Mouse (Mus musculus) forebrain, postnatal 0 days (tissue): ENCODE results near the gene Cntn5. TPM values are rescaled to one million over a fixed set of nuclear protein-coding genes. Genes with fewer than 3 reads are reported as not detected.

Experiments
- ATAC-seq: fragments of 200-750 bp; cut with Nextera tagmentation; 2 replicates; pipeline ENCODE4 v1.8.0; 2017; ENCODE audit warnings: mild to moderate bottlenecking, moderate library complexity
- DNase-seq: peaks from one replicate; pipeline ENCODE4 v3.0.0-alpha.2; 2015
- H3K27ac ChIP-seq: fragments of 300-500 bp; sonication (generic); 2 replicates; pipeline ENCODE4 v1.5.1; 2014; ENCODE audit warnings: low read depth, mild to moderate bottlenecking, antibody characterized with exemption, low read length, moderate library complexity, mixed read lengths
- H3K27me3 ChIP-seq: fragments of 300-500 bp; sonication (generic); 2 replicates; pipeline ENCODE4 v1.6.1; 2014; ENCODE audit warnings: mild to moderate bottlenecking, low read length, mixed read lengths; ENCODE audit not compliant: insufficient read depth
- H3K36me3 ChIP-seq: fragments of 300-500 bp; sonication (generic); 2 replicates; pipeline ENCODE4 v1.6.1; 2014; ENCODE audit warnings: mild to moderate bottlenecking, moderate library complexity; ENCODE audit not compliant: insufficient read depth
- H3K4me1 ChIP-seq: fragments of 300-500 bp; sonication (generic); 2 replicates; pipeline ENCODE4 v1.6.1; 2014; ENCODE audit warnings: antibody characterized with exemption; ENCODE audit not compliant: insufficient read depth
- H3K4me2 ChIP-seq: fragments of 300-500 bp; sonication (generic); 2 replicates; pipeline ENCODE4 v1.6.1; 2014; ENCODE audit warnings: low read depth, mild to moderate bottlenecking, moderate library complexity
- H3K4me3 ChIP-seq: fragments of 300-500 bp; sonication (generic); 2 replicates; pipeline ENCODE4 v1.5.1; 2014; ENCODE audit warnings: low read depth, low read length, mixed read lengths
- H3K9ac ChIP-seq: fragments of 300-500 bp; sonication (generic); 2 replicates; pipeline ENCODE4 v1.6.1; 2014; ENCODE audit warnings: mild to moderate bottlenecking
- H3K9me3 ChIP-seq: fragments of 300-500 bp; sonication (generic); 2 replicates; pipeline ENCODE4 v1.6.1; 2016; ENCODE audit warnings: low read length
- CTCF ChIP-seq: sonication (generic); IDR thresholded peaks from 2 replicates; pipeline ENCODE4 v1.5.1; 2016; ENCODE audit warnings: antibody characterized with exemption, control low read depth, low read depth
- WGBS: fragments of 180-500 bp; shearing (Covaris S2); extraction: QIAGEN DNeasy Blood & Tissue Kit; methylation state at CpG from one replicate; pipeline ENCODE4 v1.1.7; 2014; 5-methylcytosine and 5-hydroxymethylcytosine counted together
- polyA plus RNA-seq: library from polyadenylated mRNA; unstranded; fragments of >200 nt; fragmentation: Nextera tagmentation; extraction: Ambion mirVana; gene quantifications from 2 replicates; pipeline ENCODE4 v1.2.1, GENCODE M21; 2015
- total RNA-seq: library from RNA; depleted of rRNA; stranded (reverse); fragments of >200 nt; gene quantifications from 2 replicates; pipeline ENCODE4 v1.2.3, GENCODE M21; 2014

The Cntn5 gene
- total and polyA plus RNA-seq, 2 experiments from 2014 or later, result 15.5 to 25.9 TPM

GRCm38 (mm10) chr9:10072860-10073259 is 831.7 kb downstream of the Cntn5 start:
- H3K27me3 ChIP-seq, result no peaks in the 10 kb centered on the region
- no peak for DNase-seq
- no peak overlapping the region for H3K27ac ChIP-seq
- TF ChIP-seq CTCF, result no peak
- H3K36me3 ChIP-seq, result no peaks in the 10 kb centered on the region
- 20% methylated on average over 5 of the region's 5 CpGs for WGBS
- H3K9me3 ChIP-seq, result no peaks in the 10 kb centered on the region
- no peak for ATAC-seq
- H3K4me3 ChIP-seq, result no peak overlapping the region
- H3K9ac ChIP-seq, result no peak overlapping the region
- no peak overlapping the region for H3K4me2 ChIP-seq
- no peaks in the 10 kb centered on the region for H3K4me1 ChIP-seq

GRCm38 (mm10) chr9:10071271-10071670 is 833.3 kb downstream of the Cntn5 start:
- Histone ChIP-seq H3K9me3 (no peaks in the 10 kb centered on the region), H3K36me3 (no peaks in the 10 kb centered on the region), H3K27ac (no peak overlapping the region), H3K4me3 (no peak overlapping the region), H3K9ac (no peak overlapping the region), H3K4me1 (no peaks in the 10 kb centered on the region), H3K4me2 (no peak overlapping the region), H3K27me3 (no peaks in the 10 kb centered on the region)
- 57% methylated on average over 2 of the region's 2 CpGs for WGBS
- DNase-seq (no peak), ATAC-seq (no peak)
- no peak for TF ChIP-seq CTCF

- no peak for ATAC-seq
- Histone ChIP-seq H3K27me3 (no peaks in the 10 kb centered on the region), H3K4me2 (no peak overlapping the region), H3K9ac (no peak overlapping the region), H3K36me3 (no peaks in the 10 kb centered on the region), H3K27ac (no peak overlapping the region), H3K4me1 (no peaks in the 10 kb centered on the region), H3K9me3 (no peaks in the 10 kb centered on the region), H3K4me3 (no peak overlapping the region)
- DNase-seq, result no peak
- WGBS, result 69% methylated on average over 4 of the region's 4 CpGs
- TF ChIP-seq CTCF, result no peak
Measured at GRCm38 (mm10) chr9:10044969-10045789, 859.4 kb downstream of the Cntn5 start.

GRCm38 (mm10) chr9:10043001-10043400 is 861.6 kb downstream of the Cntn5 start:
- H3K36me3 ChIP-seq, result no peaks in the 10 kb centered on the region
- H3K4me1 ChIP-seq, result no peaks in the 10 kb centered on the region
- no peaks in the 10 kb centered on the region for H3K27me3 ChIP-seq
- H3K9ac ChIP-seq, result no peak overlapping the region
- TF ChIP-seq CTCF, result no peak
- H3K4me3 ChIP-seq, result no peak overlapping the region
- H3K4me2 ChIP-seq, result no peak overlapping the region
- ATAC-seq (no peak), DNase-seq (no peak)
- no peaks in the 10 kb centered on the region for H3K9me3 ChIP-seq
- no peak overlapping the region for H3K27ac ChIP-seq
- WGBS, result 71% methylated on average over 3 of the region's 3 CpGs

GRCm38 (mm10) chr9:10015129-10015528 is 889.4 kb downstream of the Cntn5 start:
- no peaks in the 10 kb centered on the region for H3K27me3 ChIP-seq
- DNase-seq (no peak), ATAC-seq (no peak)
- TF ChIP-seq CTCF, result no peak
- no peak overlapping the region for H3K27ac ChIP-seq
- 60% methylated on average over 3 of the region's 3 CpGs for WGBS
- H3K4me3 ChIP-seq, result no peak overlapping the region
- no peak overlapping the region for H3K9ac ChIP-seq
- H3K36me3 ChIP-seq, result no peaks in the 10 kb centered on the region
- no peaks in the 10 kb centered on the region for H3K4me1 ChIP-seq
- H3K9me3 ChIP-seq, result no peaks in the 10 kb centered on the region
- H3K4me2 ChIP-seq, result no peak overlapping the region

GRCm38 (mm10) chr9:9984028-9984427 is 920.5 kb downstream of the Cntn5 start:
- no peak for TF ChIP-seq CTCF
- 53% methylated on average over 8 of the region's 8 CpGs for WGBS
- no peak overlapping the region for H3K27ac ChIP-seq

GRCm38 (mm10) chr9:9983220-9983619 is 921.4 kb downstream of the Cntn5 start:
- 75% methylated on average over 2 of the region's 2 CpGs for WGBS
- H3K4me3 ChIP-seq, result no peak overlapping the region
- ATAC-seq (no peak), DNase-seq (no peak)
- no peak overlapping the region for H3K9ac ChIP-seq
- no peaks in the 10 kb centered on the region for H3K36me3 ChIP-seq
- H3K4me2 ChIP-seq, result no peak overlapping the region
- TF ChIP-seq CTCF, result no peak
- H3K27me3 ChIP-seq, result no peaks in the 10 kb centered on the region
- no peaks in the 10 kb centered on the region for H3K9me3 ChIP-seq
- H3K27ac ChIP-seq, result no peak overlapping the region
- no peaks in the 10 kb centered on the region for H3K4me1 ChIP-seq

More at GRCm38 (mm10) chr9:9984028-9984427, 920.5 kb downstream of the Cntn5 start:
- Histone ChIP-seq H3K4me1 (no peaks in the 10 kb centered on the region), H3K4me2 (no peak overlapping the region), H3K27me3 (no peaks in the 10 kb centered on the region), H3K9me3 (no peaks in the 10 kb centered on the region), H3K36me3 (no peaks in the 10 kb centered on the region), H3K4me3 (no peak overlapping the region), H3K9ac (no peak overlapping the region)
- DNase-seq (no peak), ATAC-seq (no peak)
